Mouse (Mus musculus) hindbrain, embryonic 12.5 days (tissue): ENCODE results near the gene Gm867. TPM values are rescaled to one million over a fixed set of nuclear protein-coding genes. Genes with fewer than 3 reads are reported as not detected.

Experiments used
- ATAC-seq: fragments of 200-750 bp; cut with Nextera tagmentation; 2 replicates; pipeline ENCODE4 v1.8.0; 2017; ENCODE audit warnings: moderate TSS enrichment; ENCODE audit not compliant: low FRiP score
- H3K27ac ChIP-seq: fragments of 300-500 bp; sonication (generic); 2 replicates; pipeline ENCODE4 v1.5.1; 2016; ENCODE audit warnings: mild to moderate bottlenecking
- H3K27me3 ChIP-seq: fragments of 300-500 bp; sonication (generic); 2 replicates; pipeline ENCODE4 v1.6.1; 2016; ENCODE audit warnings: mild to moderate bottlenecking
- H3K36me3 ChIP-seq: fragments of 300-500 bp; sonication (generic); 2 replicates; pipeline ENCODE4 v1.6.1; 2016; ENCODE audit warnings: mild to moderate bottlenecking
- H3K4me1 ChIP-seq: fragments of 300-500 bp; sonication (generic); 2 replicates; pipeline ENCODE4 v1.6.1; 2016
- H3K4me2 ChIP-seq: fragments of 300-500 bp; sonication (generic); replicated peaks from 2 replicates; pipeline ENCODE4 v1.6.1; 2016; ENCODE audit warnings: mild to moderate bottlenecking
- H3K4me3 ChIP-seq: fragments of 300-500 bp; sonication (generic); 2 replicates; pipeline ENCODE4 v1.5.1; 2016; ENCODE audit warnings: mild to moderate bottlenecking
- H3K9ac ChIP-seq: fragments of 300-500 bp; sonication (generic); 2 replicates; pipeline ENCODE4 v1.6.1; 2016; ENCODE audit warnings: mild to moderate bottlenecking, moderate library complexity
- H3K9me3 ChIP-seq: fragments of 300-500 bp; sonication (generic); replicated peaks from 2 replicates; pipeline ENCODE4 v1.6.1; 2016; ENCODE audit warnings: mild to moderate bottlenecking
- WGBS: fragments of 180-500 bp; shearing (Covaris S2); methylation state at CpG from one replicate; pipeline ENCODE4 v1.1.7; 2016; 5-methylcytosine and 5-hydroxymethylcytosine counted together
- polyA plus RNA-seq: library from polyadenylated mRNA; unstranded; fragments of >200 nt; fragmentation: Nextera tagmentation; extraction: Ambion mirVana; gene quantifications from 2 replicates; pipeline ENCODE4 v1.2.1, GENCODE M21; 2016

Gene Gm867
- polyA plus RNA-seq, 1 experiment from 2014 or later = 1.5 TPM

DNA sequence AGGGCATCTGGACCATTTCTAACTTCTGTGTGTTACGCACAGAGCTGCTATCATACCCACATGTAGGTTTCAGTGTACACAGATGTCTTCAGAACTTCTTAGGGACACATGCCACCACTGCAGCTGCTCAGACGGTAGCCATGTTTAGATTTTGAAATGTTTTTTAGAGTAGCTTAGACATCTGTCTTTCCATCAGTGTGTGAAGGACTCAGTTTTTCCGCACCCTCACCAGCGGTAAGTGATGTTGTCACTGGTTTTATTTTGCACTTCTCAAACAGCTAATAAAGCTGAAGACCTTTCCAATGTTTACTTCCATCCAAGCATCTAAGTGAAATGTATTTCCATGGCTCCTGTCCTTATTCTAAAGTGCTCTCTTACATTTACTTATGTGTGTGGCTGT is 33.6 kb downstream of the Gm867 start:
- H3K27me3 ChIP-seq = no peaks in the 10 kb centered on the region
- H3K9ac ChIP-seq = no peak overlapping the region
- WGBS = 98% methylated on average over 4 of the region's 4 CpGs
- no peak overlapping the region for H3K4me2 ChIP-seq
- no peak for ATAC-seq
- no peaks in the 10 kb centered on the region for H3K9me3 ChIP-seq
- no peak overlapping the region for H3K27ac ChIP-seq
- no peaks in the 10 kb centered on the region for H3K4me1 ChIP-seq
- H3K4me3 ChIP-seq = no peak overlapping the region
- peaks cover 94% of the 10 kb centered on the region for H3K36me3 ChIP-seq

DNA sequence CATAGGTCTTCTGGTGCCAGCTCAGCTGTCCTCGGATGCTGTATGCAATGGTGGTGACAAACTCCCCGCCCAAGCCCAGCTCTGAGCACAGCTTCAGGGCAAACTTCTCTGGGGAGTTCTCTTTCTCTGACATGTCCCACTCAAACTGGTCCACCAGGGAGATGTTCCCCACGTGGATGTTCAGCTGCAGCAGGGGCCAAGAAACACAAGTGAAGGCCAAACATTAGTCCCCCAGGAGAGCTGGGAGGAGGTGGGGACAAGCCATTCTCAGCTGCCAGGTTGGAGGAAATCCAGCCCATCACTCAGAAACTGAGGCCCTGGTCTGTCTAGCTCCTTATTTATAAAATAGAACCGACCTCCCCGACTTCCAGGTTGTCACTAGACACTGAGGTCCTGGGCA is 36.1 kb downstream of the Gm867 start:
- Histone ChIP-seq H3K4me1 (no peaks in the 10 kb centered on the region), H3K9me3 (no peaks in the 10 kb centered on the region), H3K36me3 (peaks cover 91% of the 10 kb centered on the region), H3K27me3 (no peaks in the 10 kb centered on the region), H3K4me2 (no peak overlapping the region), H3K27ac (no peak overlapping the region), H3K4me3 (no peak overlapping the region), H3K9ac (no peak overlapping the region)
- no peak for ATAC-seq
- 90% methylated on average over 5 of the region's 5 CpGs for WGBS

DNA sequence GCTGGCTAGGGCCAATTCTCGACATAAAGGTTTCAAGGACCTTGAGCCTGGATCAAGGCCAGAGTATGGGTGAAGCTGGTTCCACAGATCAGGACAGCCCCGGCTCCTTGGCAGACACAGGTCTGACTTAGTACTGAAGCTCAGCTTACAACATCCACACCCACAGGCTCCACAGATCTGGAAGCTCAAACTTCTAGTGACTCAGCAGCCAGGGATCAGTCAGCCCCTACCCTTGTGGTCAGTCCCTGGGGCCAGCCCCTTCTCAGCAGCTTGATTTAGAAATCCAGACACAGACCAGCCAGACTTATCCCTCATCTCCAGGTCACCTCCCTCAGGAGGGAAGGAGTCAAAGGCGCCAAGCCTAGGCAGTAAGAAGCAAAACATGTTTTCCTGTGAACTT is 41.6 kb downstream of the Gm867 start:
- Histone ChIP-seq H3K36me3 (peaks cover 84% of the 10 kb centered on the region), H3K9ac (no peak overlapping the region), H3K9me3 (no peaks in the 10 kb centered on the region), H3K4me1 (peaks cover 6% of the 10 kb centered on the region; the same call in 1 of the 2 replicates), H3K4me2 (no peak overlapping the region), H3K4me3 (no peak overlapping the region), H3K27me3 (no peaks in the 10 kb centered on the region), H3K27ac (no peak overlapping the region)
- WGBS = 82% methylated on average over 3 of the region's 3 CpGs
- no peak for ATAC-seq

DNA sequence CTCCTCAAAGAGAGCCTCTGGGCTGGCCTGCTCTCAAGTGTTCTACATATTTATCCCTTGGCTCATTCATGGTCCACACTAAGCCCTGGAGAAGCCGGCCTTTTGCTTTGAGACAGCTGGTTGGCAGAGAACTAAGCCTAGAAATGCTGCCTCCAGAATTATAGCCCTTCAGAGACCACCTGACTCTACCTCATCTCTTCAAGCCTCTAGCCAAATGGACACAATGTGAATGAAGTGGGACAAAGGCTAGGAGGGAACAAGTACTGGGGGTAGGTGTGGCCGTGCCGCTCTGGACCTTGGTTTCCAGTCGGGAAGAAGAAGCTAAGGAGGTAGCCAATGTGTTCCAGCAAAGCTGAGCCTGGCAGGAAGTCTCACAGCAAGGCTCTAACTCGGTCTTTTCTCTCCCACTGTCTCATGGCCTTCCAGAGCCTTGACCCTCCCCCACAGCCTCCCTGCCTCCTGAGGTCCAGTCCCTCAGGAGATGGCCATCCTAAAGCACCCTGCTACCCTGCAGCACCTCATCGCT is 42.4 kb downstream of the Gm867 start:
- no peaks in the 10 kb centered on the region for H3K9me3 ChIP-seq
- no peak overlapping the region for H3K9ac ChIP-seq
- no peak for ATAC-seq
- peaks cover 77% of the 10 kb centered on the region for H3K36me3 ChIP-seq
- H3K4me1 ChIP-seq = peaks cover 12% of the 10 kb centered on the region
- H3K27me3 ChIP-seq = no peaks in the 10 kb centered on the region
- no peak overlapping the region for H3K4me3 ChIP-seq
- H3K4me2 ChIP-seq = no peak overlapping the region
- no peak overlapping the region for H3K27ac ChIP-seq
- WGBS = 79% methylated on average over 6 of the region's 6 CpGs

DNA sequence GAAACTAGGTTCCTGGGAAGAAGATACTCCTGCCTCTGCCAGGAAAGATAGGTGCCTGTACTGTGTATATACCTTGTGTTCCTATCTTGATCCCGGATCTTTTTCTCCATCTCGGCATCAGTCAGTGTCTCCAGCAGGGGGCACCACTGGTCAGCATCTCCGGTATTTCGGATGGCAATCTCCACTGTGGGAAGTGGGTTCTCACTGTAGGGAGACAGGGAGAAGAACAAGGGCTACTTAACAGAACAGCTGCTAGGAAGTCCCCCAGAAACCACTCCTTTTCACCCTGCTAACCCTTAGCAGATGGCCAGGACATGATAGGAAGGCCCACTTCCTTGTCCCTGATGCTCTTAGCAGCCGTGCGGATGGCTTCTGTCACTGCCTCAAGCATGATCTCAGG is 43.1 kb downstream of the Gm867 start:
- H3K27me3 ChIP-seq = no peaks in the 10 kb centered on the region
- H3K4me2 ChIP-seq = no peak overlapping the region
- no peak overlapping the region for H3K27ac ChIP-seq
- H3K9ac ChIP-seq = no peak overlapping the region
- H3K36me3 ChIP-seq = peaks cover 70% of the 10 kb centered on the region
- no peaks in the 10 kb centered on the region for H3K9me3 ChIP-seq
- 34% methylated on average over 6 of the region's 6 CpGs for WGBS
- H3K4me3 ChIP-seq = no peak overlapping the region
- ATAC-seq = no peak
- H3K4me1 ChIP-seq = peaks cover 16% of the 10 kb centered on the region

DNA sequence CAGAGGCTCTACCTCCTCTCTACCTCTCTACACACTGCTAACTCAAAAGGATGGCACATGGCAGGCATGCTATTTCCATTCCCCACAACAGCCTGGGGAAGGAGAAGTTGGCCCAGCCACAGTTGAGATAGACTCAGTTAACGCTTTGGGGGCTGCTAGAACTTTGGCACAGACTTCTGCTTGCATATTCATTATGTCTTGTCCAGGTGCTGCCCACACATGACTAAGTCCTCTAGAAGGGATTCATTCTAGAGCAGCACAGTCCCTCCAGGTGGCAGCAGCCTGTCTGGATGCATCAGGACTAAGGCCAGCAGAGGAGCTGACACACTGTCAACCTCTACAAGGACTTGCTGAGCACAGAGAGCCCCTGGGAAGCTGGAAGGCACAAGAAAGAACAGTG is 44.3 kb downstream of the Gm867 start:
- Histone ChIP-seq H3K36me3 (peaks cover 58% of the 10 kb centered on the region), H3K4me2 (no peak overlapping the region), H3K27me3 (no peaks in the 10 kb centered on the region), H3K9ac (no peak overlapping the region), H3K4me3 (no peak overlapping the region), H3K9me3 (no peaks in the 10 kb centered on the region), H3K4me1 (peaks cover 16% of the 10 kb centered on the region), H3K27ac (no peak overlapping the region)
- no peak for ATAC-seq
- WGBS = 93% methylated on average over 1 of the region's 1 CpGs

DNA sequence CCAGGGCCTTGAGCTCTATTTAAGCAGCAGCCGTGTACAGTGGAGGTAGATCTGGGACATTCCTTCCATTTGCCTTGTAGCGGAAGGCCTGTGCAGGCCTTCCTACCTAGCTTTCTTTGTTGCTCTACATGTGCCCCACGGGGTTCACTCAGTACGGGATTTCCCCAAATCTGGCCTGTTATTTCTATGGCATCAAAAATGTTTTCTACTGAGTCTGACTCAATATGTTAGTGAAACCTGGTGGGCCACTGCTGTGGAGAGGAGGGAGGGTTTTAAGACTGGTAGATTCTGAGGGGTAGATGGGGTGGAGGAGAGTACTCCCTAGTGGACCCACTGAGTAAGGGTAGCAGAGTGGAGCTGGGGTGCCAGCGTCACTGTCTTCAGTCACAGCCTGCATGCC is 44.7 kb downstream of the Gm867 start:
- H3K27ac ChIP-seq = no peak overlapping the region
- H3K27me3 ChIP-seq = no peaks in the 10 kb centered on the region
- WGBS = 96% methylated on average over 5 of the region's 5 CpGs
- no peak overlapping the region for H3K4me2 ChIP-seq
- no peak overlapping the region for H3K4me3 ChIP-seq
- H3K4me1 ChIP-seq = peaks cover 16% of the 10 kb centered on the region
- peaks cover 53% of the 10 kb centered on the region for H3K36me3 ChIP-seq
- no peak overlapping the region for H3K9ac ChIP-seq
- no peak for ATAC-seq
- H3K9me3 ChIP-seq = no peaks in the 10 kb centered on the region

DNA sequence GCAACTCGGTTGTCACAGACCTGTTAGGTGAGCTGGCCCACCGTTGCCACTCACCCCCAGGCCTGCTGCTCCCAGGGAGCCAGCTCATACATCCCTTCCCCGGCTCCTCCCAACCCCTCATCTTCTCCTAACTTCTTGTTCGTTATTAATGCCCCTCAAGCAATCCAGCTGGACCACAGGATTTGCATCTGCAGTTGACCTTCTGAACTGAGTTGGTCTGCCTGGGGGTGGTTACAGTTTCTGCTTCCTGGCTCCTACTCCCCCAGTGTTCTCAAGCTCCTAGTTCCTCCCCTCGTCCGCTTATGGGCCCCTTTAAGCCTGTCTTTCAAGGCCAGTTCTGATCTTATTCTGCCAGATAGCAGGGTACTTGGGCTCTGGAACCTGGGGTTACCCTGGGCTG is 45.9 kb downstream of the Gm867 start:
- no peak overlapping the region for H3K4me3 ChIP-seq
- H3K9ac ChIP-seq = no peak overlapping the region
- 77% methylated on average over 6 of the region's 6 CpGs for WGBS
- no peak overlapping the region for H3K4me2 ChIP-seq
- H3K36me3 ChIP-seq = peaks cover 46% of the 10 kb centered on the region
- no peaks in the 10 kb centered on the region for H3K9me3 ChIP-seq
- H3K27ac ChIP-seq = no peak overlapping the region
- no peak for ATAC-seq
- peaks cover 18% of the 10 kb centered on the region for H3K4me1 ChIP-seq
- no peaks in the 10 kb centered on the region for H3K27me3 ChIP-seq

DNA sequence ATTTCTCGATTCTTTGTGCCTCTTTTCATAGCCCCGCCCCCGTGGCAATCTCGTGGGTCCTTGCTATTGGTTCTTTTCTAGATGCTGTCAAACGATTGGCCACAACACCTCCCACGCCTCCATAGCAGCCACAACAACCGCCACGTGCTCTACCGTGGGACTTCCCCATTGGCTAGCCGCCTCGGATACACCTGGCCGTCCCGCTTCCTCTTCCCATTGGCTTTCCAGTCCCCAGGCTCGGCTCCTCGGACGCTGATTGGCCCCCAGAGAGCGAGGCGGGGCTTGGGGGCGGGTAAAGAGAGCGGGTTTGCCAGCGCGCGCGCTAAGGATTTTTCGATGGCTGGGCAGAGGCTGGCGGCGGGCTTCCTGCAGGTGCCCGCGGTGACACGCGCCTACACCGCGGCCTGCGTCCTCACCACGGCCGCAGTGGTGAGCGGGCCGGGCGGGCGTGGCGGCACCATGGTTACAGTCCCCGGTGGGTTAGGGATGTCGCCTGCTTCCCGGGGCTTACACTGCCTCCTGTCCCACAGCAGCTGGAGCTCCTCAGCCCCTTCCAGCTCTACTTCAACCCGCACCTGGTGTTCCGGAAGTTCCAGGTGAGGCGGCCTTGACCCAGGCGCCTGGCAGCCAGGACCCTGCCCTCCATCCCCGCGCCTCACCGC is 47.3 kb downstream of the Gm867 start, which contains the start of gene Derl3:
Derl3 (plus strand) TSS at position 325 of the 662 bp plus-strand sequence.
- H3K9ac ChIP-seq = peak within 1 kb of the TSS; percentile 56
- H3K36me3 ChIP-seq = peaks cover 36% of the 10 kb centered on the region
- peak; percentile 100 for ATAC-seq
- H3K4me3 ChIP-seq = peak within 1 kb of the TSS; percentile 41
- H3K27me3 ChIP-seq = no peaks in the 10 kb centered on the region
- WGBS = 2% methylated on average over 45 of the region's 51 CpGs
- H3K4me2 ChIP-seq = peak within 1 kb of the TSS; percentile 87
- no peaks in the 10 kb centered on the region for H3K9me3 ChIP-seq
- peak within 1 kb of the TSS; percentile 62; the same call in 1 of the 2 replicates for H3K27ac ChIP-seq
- H3K4me1 ChIP-seq = peaks cover 25% of the 10 kb centered on the region

DNA sequence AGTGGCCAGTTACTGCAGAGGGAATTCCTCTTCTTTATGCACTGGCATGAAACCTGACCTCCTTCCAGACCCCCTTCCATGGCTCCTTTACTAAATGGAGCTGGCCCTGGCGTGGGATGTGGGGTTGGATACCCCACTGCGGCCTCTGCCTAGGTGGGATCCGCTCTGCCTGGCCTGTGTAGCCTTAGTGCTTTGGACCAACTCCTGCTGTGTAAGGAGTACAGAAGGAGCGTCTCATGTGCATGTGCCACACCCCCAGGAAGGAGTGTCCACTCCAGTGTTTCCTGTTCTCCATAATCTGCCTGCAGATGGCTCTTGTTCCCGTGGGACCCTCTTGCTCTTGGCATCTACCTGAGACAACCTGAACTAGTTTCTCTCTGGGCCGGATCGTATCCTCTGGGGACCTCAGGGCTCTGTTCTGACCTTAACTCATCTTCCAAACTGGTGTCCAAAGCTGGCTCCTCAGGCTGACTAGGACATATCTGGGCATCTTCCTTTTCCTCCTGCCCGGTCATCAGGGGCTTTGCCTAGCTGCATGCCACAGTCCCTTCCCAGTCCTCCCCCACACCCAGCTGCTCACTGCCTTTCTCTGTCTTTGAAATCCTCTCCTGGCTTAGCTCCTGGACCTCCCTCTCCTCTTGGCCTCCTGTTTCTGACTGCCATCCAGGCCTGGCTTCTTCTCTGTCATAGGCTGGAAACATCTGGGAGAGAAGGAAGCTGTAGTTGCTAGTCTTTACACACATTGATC is 50.9 kb downstream of the Gm867 start:
- Histone ChIP-seq H3K4me1 (peaks cover 22% of the 10 kb centered on the region), H3K9ac (no peak overlapping the region), H3K27ac (no peak overlapping the region), H3K36me3 (peaks cover 6% of the 10 kb centered on the region), H3K9me3 (no peaks in the 10 kb centered on the region), H3K27me3 (no peaks in the 10 kb centered on the region), H3K4me3 (no peak overlapping the region), H3K4me2 (no peak overlapping the region)
- WGBS = 43% methylated on average over 8 of the region's 8 CpGs
- no peak for ATAC-seq
